Mouse (Mus musculus) mammary gland, adult 2 months (tissue): Measurements from ENCODE around the gene Phf21b. TPM values are rescaled to one million over a fixed set of nuclear protein-coding genes. Genes with fewer than 3 reads are reported as not detected.

Source experiments
- polyA plus RNA-seq: library from polyadenylated mRNA; depleted of rRNA; stranded (reverse); fragments of >200 nt; gene quantifications from 2 replicates; pipeline ENCODE4 v1.2.3, GENCODE M21; 2012; ENCODE audit warnings: low replicate concordance; rRNA removed

The Phf21b gene
- polyA plus RNA-seq, result 2.1 and 3.6 TPM in 2 replicates

GRCm38 (mm10) chr15:84856006-84856995 lies at the start of gene Phf21b:
Gene Phf21b (minus strand): TSS chr15:84856049.

Other genes with a start within 250 kb of the Phf21b start
- 39.3 and 65.8 TPM in 2 replicates for gene Prr5, start 186.4 kb downstream of the Phf21b start, polyA plus RNA-seq
- gene Arhgap8, start 136.0 kb downstream of the Phf21b start, polyA plus RNA-seq, result 3.2 and 5.6 TPM in 2 replicates
- gene Gm29666, start 64.0 kb upstream of the Phf21b start, polyA plus RNA-seq, result 0.22 and 0.50 TPM in 2 replicates
- 6.8 TPM in 2 replicates for gene Nup50, start 67.4 kb upstream of the Phf21b start, polyA plus RNA-seq
- gene 5031439G07Rik, start 132.5 kb upstream of the Phf21b start, polyA plus RNA-seq, result 33.1 and 34.4 TPM in 2 replicates
- 11.5 and 25.0 TPM in 2 replicates for gene Upk3a, start 161.1 kb upstream of the Phf21b start, polyA plus RNA-seq
- 7.5 and 9.8 TPM in 2 replicates for gene Fam118a, start 172.9 kb upstream of the Phf21b start, polyA plus RNA-seq